Mouse (Mus musculus) large intestine, adult 2 months (tissue): ENCODE measurements around the gene Gm10203. TPM values are rescaled to one million over a fixed set of nuclear protein-coding genes. Genes with fewer than 3 reads are reported as not detected.
"Not testable (repeated sequence)": the region's sequence is repeated elsewhere in the genome, so short reads cannot be mapped to it uniquely, and the experiment has no call there.

Source experiments
- DNase-seq: peaks from one replicate; pipeline ENCODE4 v3.0.0-alpha.2; 2012; ENCODE audit warnings: low read depth, low spot score
- WGBS: fragments of 180-500 bp; shearing (Covaris S2); methylation state at CpG from one replicate; pipeline ENCODE4 v1.1.7; 2018; 5-methylcytosine and 5-hydroxymethylcytosine counted together
- polyA plus RNA-seq: library from polyadenylated mRNA; depleted of rRNA; stranded (reverse); fragments of >200 nt; gene quantifications from 2 replicates; pipeline ENCODE4 v1.2.3, GENCODE M21; 2012; rRNA removed

The Gm10203 gene
- not detected in 2 replicates for polyA plus RNA-seq

DNA sequence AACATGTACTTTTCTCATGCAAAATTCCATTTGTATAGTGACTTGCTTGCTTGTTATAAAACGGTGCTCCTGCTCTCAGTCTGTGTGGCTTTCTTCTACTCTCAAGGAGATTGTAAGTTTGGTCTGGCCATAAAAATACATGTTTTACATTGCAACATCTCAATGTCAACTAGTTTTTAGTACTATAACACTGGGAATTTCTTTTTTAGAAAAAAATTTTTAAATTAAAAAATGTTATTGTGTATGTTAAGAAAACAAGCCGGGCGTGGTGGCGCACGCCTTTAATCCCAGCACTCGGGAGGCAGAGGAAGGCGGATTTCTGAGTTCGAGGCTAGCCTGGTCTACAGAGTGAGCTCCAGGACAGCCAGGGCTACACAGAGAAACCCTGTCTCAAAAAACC, at the start of gene Gm10203:
Gene Gm10203 (plus strand): TSS at position 301 of the 400 bp plus-strand sequence.
- not testable (repeated sequence) for DNase-seq
- WGBS, result 91% methylated on average over 8 of the region's 8 CpGs

DNA sequence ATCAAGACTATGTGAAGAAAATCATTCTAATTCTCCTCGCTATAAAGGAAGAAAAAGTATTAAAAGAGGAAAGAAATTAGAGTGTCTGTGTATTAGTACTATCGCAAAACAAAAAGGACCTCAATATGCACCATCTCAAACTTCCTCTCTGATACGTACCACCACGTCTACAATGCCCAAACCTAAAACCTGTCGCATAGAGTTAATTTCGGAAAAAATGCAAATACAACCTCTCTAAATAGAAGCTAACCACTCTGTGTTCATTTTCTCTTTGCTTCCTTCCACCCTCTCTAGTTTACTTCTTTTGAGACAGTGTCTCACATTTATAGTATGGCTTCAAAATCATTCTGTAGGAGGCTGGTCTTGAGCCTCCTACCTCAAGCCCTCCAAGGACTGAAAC, 37.6 kb upstream of the Gm10203 start:
- DNase-seq, result no peak
- 98% methylated on average over 6 of the region's 6 CpGs for WGBS

DNA sequence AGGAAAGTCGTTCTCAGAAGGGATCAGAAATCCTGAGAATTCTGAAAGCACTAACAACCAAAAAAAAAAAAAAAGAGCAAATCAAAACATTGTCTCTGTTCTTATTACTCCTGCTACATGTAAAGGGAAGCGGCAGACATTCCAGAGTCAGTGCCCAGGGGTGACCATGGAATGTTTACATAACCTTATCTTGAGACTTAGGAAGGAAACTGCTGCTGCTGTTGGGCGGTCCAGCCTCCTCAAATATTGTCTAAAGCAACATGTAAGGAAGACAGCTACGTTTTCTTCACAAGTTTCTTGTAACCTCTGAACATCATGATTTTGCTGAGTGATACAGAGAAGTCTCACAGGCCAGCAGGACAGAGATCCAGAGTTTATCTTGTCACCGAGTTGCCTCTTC, 36.5 kb upstream of the Gm10203 start:
- 23% methylated on average over 5 of the region's 5 CpGs for WGBS
- DNase-seq, result no peak

DNA sequence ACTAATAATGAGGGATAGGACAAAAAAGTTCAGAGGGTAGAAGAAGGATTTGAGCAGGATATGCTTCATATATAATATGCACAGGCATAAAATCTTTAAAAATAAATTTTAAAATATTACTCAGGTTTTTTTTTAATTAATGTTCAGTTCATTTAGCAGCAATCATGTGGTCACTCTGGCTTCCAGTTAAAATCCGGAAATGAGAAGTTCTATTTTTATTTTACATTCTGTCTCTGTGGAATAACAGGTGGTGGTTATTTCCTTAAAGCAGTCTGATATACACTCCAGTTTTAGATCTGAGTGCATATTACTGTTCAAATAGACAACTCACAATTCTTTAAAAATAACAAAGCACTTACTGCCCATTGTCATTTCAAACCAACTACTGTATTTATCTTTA, 35.4 kb upstream of the Gm10203 start:
- DNase-seq, result no peak
- WGBS, result 54% methylated on average over 1 of the region's 1 CpGs

DNA sequence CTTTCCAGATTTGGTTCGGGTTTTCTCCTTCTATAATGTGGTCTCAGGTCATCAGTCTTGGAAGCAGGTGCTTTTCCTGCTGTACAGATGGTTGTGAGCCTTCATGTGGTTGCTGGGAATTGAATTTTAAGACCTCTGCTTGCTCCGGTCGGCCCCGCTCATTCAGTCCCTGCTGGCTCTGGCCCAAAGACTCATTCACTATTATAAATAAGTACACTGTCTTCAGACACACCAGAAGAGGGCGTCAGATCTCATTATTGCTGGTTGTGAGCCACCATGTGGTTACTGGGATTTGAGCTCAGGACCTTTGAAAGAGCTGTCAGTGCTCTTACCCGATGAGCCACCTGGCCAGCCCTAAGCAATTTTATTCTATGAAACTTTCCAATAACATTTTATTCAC, 34.6 kb upstream of the Gm10203 start:
- WGBS, result 55% methylated on average over 6 of the region's 6 CpGs
- DNase-seq, result no peak

DNA sequence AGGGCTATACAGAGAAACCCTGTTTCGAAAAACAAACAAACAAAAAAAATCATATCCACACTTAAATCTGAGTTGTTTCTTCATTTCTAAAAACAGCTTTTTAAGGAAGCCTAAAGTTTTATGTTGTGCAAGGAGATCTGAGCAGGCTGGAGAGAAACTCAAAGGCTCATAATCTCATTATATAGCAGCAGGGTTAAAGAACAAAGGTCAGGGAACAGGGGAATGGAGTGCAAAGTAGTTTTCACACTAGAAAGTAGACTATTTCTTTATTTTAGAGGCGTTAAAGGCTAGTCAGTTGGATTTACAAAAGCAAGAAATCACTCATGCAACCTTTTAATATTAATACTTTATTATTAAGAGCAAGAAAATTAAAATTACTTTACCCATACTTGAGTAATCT, 33.7 kb upstream of the Gm10203 start:
- DNase-seq, result no peak
- 56% methylated on average over 2 of the region's 2 CpGs for WGBS

DNA sequence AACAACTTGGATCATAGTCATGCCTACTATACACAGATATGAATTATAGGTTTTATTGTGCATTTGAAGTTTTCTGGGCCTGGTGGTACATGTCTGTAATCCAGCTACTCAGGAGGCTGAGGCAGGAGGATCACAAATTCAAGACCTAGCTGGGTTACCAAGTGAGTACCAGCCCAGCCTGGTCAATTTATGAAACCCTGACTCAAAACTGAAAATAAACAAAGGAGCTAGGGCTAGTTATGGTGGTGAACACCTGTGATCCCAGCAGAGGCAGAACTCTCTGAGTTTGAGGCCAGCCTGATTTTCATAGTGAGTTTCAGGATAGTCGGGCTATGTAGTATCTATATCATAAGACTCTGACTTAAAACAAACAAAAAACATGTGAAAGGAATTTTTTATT, 32.7 kb upstream of the Gm10203 start:
- WGBS, result 84% methylated on average over 1 of the region's 1 CpGs
- no peak for DNase-seq

DNA sequence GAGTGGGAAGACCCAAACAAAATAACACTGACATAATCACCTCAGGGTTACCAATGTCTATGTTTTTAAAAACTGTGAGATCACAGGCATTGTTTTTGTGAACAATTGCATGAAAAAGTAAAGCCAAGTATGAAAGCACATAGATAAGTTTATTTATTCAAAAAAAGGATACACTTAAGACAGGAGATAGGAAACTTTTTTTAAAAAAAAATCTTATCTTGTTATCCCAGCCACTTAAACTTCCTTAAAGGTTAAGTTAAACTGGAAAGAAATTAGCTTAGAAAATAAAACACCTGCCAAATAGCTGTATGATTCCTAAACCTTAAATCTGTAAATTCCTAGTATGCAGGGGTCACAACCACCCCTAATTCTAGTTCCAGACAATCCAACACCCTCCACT, 31.0 kb upstream of the Gm10203 start:
- DNase-seq, result no peak

DNA sequence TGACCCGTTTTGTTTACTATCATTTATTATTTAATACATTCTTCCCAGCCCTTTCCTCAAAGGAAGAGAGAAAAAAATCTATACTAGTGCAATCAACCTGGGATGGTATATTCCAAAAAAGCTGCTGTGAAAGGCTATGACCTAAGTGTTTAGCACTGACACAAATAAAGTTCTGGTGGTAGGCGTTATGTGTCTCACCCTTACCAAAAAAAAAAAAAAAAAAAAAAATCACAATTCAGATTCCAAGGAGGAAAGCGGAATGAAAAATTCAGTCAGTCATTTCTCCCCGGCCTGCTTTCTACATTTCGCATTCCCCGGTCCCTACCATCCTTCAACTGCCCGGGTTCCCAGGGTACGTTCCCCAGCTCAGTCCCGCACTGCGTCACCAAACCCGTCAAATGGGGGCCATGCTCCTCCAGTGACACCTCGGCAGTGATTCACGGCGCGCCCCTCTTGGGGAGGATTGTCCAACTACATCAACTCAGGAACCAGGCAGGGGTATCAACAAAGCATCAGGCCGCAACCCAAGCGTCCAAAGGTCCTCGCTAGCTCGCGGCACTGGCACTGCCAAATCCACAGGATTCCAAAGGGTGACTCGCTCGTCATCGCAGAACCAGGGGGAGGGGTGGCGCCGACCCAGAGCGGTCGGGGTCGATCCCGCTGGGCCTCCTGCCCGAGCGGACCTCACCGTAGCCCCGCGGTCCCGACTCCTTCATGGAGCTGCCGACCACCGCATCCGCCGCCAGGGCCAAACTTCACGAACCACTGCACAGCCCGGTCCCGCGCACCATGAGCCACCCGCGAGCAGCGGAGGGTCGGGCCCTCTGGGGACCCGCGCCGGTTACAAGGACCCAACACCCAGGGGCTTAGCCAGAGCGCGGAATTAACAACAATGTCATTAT, 29.5 kb upstream of the Gm10203 start:
- DNase-seq, result no peak
- 3% methylated on average over 52 of the region's 52 CpGs for WGBS

DNA sequence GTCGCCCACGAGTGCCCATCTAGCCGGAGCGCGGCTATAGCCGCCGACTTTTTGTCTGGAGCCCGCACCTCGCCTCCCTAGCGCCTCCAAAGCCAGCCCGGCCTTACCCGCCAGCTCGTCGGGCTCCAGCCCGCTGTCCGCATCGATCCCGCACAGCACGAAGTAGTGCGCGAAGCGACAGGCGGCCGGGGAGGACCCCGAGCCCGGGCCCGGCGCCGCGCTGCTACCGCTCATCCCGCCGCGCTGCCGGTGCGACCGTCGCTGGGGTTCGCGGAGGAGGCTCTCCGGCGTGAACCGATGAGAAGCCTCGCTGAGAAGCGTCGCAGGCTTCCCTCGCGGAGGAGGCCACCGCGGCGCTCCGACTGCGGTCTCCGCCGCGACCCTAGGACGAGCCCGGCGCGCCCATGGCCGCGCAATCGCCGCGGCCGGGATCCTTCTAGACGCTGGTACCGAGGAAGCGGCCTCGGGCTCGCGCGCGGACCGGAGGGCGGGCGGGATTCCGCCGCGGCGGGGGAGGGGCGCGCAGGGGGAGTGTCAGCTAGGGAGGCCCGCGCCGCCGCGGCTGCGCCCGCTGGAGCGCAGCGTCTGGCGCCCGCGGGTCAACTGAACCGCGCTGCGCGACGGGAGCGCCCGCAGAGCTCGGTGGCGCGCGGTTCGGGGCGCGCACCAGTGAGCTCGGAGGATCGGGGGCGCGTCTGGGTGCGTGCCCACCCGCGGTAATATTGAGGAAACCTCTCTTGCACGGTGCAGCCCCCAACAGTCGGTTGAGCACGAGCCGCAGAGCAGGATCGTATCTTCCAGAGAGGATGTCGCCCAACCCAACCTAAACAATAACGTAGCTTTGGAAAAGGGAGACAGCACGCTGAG, 28.7 kb upstream of the Gm10203 start, which contains the start of gene Dennd5b:
Gene Dennd5b (minus strand): TSS at position 605 of the 867 bp plus-strand sequence.
- DNase-seq, result no peak
- under 1% methylated on average over 123 of the region's 124 CpGs for WGBS

DNA sequence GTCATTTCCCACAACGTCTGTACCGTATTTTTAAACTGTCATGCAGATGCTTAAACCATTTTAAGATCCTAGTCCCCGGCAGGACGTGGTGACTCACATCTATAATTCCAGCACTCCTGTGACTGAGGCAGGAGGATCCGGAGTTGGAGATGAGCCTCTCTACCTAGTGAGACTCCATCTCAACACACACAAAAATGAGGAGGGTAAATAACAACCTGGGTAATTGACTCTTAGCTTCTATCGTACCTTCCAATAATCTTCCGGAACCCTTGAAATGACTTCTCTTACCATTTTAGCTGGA, 28.1 kb upstream of the Gm10203 start:
- DNase-seq, result no peak
- WGBS, result 11% methylated on average over 7 of the region's 7 CpGs

DNA sequence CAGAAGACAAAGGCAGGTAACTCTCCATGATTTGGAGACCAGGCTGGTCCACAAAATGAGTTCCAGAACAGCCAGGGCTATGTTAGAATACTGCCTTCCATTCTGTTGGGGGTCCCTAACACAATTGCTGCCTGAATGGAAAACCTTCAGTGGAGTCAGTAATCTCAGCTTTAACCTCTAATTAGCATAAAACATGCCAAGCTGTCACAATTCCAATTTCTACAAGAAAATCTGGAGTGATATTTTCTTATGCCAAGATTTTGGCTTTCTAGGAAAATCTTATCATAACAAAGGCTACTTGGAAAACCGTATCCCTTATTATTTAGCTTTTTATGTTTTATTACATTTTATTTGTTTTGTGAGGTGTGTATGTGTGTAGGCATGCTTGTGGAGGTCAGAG, 26.5 kb upstream of the Gm10203 start:
- DNase-seq, result no peak
- 19% methylated on average over 1 of the region's 1 CpGs for WGBS

DNA sequence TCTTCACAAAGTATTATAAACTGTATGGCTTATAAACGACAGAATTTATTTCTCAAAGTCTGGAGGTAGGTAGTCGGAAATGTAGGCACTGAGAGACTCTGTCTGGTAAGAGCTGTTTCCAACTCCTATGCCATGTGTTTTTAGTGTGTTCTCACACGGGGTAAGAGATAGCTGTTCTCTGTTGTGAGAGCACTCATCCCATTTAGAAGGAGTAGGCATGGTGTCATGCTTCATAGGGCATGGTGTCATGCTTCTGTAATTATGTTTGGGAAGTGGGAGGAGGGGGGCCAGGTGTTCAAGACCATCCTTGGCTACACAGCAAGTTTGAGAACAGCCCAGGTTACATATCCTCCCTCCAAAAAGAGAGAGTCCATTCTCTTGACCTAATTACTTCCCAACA, 22.4 kb upstream of the Gm10203 start:
- WGBS, result 77% methylated on average over 3 of the region's 3 CpGs
- no peak for DNase-seq

DNA sequence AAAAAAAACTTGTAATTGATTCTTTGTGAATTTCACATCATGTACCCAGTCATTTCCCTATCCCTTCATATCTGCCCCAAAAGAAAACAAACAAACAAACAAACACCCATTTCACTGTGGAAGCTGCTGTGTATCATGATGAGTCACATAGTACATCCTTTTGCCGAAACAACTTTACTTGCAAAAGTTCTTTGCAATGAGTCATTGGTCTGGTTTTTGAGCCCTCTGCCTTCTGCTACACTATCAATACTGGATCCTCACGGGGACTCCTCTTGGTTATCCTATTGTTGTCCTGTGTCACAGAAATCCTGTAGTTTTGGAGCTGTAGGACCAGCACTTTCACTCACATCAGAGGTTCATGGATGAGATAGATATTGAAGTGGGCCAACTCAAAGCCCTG, 21.1 kb upstream of the Gm10203 start:
- no peak for DNase-seq
- 75% methylated on average over 2 of the region's 2 CpGs for WGBS

DNA sequence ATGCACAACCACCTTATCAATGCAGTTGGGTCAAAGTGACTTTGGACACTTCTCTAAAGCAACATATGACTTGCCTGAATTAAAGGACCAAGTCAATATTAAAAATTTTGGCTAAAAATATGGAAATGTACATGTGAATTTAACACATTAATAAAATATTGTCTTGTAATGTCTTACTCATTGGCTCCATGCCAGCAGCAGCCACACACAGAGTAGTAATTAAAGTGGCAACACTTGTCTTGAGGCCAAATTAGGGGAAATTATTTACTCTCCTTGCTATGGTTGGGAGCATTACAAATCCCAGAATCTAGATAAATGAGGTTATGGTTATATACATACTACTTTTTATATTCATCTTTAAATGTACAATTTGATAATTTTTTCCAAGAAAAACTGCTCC, 13.0 kb upstream of the Gm10203 start:
- no peak for DNase-seq

DNA sequence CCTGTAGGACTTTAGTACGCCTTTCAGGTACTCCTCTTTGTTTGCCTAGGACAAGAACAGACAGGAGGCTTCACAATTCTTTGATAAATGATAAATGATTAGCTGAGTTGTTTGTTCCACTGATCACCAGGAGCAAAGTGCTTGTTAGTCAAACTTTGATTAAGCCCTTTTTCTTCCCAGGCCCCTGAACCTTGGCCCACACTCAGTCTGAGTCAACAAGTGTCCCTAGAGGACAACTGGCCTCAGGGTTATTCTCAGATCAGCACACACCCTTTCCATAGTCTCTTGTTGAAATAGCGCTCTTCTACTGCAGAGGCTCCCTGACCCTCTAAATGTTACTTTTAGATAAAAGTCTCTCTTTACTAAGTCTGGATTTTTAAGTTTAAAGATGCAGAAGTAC, 11.0 kb upstream of the Gm10203 start:
- WGBS, result 26% methylated on average over 2 of the region's 2 CpGs
- no peak for DNase-seq

DNA sequence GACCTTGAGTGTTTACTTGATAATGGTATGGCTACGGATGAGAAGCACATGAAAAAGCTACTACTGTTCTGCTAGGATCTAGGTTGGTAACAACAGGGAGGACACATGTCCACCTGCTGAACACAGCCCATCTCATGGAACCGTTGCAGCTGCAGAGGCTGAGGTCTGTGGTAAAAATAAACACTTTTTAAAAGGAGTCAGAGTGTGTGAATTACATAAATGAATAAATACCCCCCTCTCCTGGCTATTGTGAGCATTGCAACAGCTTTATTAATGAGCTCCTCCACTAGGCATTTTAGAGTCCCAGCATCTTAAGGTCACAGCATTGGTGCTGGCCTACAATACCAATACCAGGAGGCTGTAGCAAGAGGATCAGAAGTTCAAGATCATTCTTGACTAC, 10.1 kb upstream of the Gm10203 start:
- no peak for DNase-seq
- 31% methylated on average over 2 of the region's 2 CpGs for WGBS

DNA sequence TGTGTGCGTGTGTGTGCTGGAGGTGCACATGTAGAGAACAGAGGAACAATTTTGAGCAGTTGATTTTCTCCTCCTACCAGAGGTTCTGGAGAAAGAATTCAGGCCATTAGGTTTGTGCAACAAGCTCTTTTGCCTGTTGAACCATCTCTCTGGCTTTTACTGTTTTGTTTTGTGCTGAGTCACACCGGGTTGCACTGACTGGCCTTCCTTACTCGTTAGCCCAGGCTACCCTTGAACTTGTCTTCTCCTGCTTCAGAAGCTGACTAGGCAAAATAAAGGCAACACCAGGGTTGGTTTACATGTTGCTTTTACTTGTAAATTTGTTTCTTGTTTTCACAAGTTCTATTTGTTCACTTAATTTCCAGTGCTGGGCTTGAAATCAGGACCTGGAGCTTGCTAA, 6.9 kb upstream of the Gm10203 start:
- no peak for DNase-seq
- 77% methylated on average over 3 of the region's 3 CpGs for WGBS

DNA sequence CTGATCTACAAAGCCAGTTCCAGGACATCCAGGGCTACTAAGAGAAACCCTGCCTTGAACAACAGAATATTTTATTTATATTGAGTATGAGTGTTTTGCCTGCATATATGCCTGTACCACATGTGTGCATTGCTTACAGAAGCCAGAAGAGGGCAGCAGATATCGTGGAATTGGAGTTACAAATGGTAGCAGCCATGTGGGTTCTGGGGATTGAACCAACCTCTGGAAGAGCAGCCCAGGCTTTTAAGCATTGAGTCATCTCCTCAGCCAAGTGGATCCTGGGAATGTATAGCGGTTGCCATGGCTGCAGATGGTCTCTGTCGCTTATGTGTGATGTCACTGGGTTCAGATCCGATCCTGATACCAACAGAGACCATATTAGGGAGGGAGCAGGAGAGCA, 3.3 kb upstream of the Gm10203 start:
- DNase-seq, result no peak
- WGBS, result 79% methylated on average over 4 of the region's 4 CpGs

DNA sequence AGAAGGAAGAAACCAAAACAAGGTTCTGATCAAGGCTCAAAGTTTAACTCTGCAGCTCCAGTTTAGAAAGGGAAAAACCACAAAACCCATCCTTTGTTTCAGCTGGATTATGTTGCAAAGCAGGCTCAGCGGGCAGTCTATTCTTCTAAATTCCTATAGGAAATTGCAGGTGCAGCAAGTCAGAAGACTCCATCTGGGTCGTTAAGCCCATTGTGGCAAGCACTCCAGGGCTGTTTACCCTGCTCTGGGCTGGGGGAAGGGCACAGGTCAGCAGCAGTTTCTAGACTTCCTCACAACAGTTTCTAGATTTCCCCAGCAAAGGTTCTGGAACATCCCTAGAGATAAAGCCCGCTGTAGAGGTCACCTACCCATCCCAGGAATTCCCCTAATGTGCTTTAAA, 1.1 kb downstream of the Gm10203 start:
- no peak for DNase-seq
- WGBS, result 49% methylated on average over 3 of the region's 3 CpGs
